Mouse (Mus musculus) forebrain, embryonic 15.5 days (tissue): ENCODE measurements at regions not wholly inside any gene's neighbourhood (a gene's known extent, or its start where the extent isn't known, plus 50 kb on each side); places are given as distances from the start of the nearest gene placed in this dataset.

ENCODE experiments used
- ATAC-seq: fragments of 200-750 bp; cut with Nextera tagmentation; replicated peaks from 2 replicates; pipeline ENCODE4 v1.8.0; 2017; ENCODE audit warnings: mild to moderate bottlenecking, moderate TSS enrichment, moderate library complexity
- H3K27ac ChIP-seq: fragments of 300-500 bp; sonication (generic); replicated peaks from 2 replicates; pipeline ENCODE4 v1.5.1; 2015; ENCODE audit warnings: mild to moderate bottlenecking, inconsistent platforms
- H3K27me3 ChIP-seq: fragments of 300-500 bp; sonication (generic); 2 replicates; pipeline ENCODE4 v1.6.1; 2015; ENCODE audit warnings: inconsistent platforms
- H3K36me3 ChIP-seq: fragments of 300-500 bp; sonication (generic); 2 replicates; pipeline ENCODE4 v1.6.1; 2015; ENCODE audit warnings: mild to moderate bottlenecking, inconsistent platforms
- H3K4me1 ChIP-seq: fragments of 300-500 bp; sonication (generic); 2 replicates; pipeline ENCODE4 v1.6.1; 2015; ENCODE audit warnings: inconsistent platforms
- H3K4me2 ChIP-seq: fragments of 300-500 bp; sonication (generic); replicated peaks from 2 replicates; pipeline ENCODE4 v1.6.1; 2015; ENCODE audit warnings: mild to moderate bottlenecking, inconsistent platforms
- H3K4me3 ChIP-seq: fragments of 300-500 bp; sonication (generic); 2 replicates; pipeline ENCODE4 v1.5.1; 2015; ENCODE audit warnings: mild to moderate bottlenecking, inconsistent platforms
- H3K9ac ChIP-seq: fragments of 300-500 bp; sonication (generic); replicated peaks from 2 replicates; pipeline ENCODE4 v1.6.1; 2015; ENCODE audit warnings: mild to moderate bottlenecking, inconsistent platforms
- H3K9me3 ChIP-seq: fragments of 300-500 bp; sonication (generic); 2 replicates; pipeline ENCODE4 v1.6.1; 2016; ENCODE audit warnings: inconsistent platforms
- WGBS: fragments of 180-500 bp; shearing (Covaris S2); methylation state at CpG from one replicate; pipeline ENCODE4 v1.1.7; 2015; ENCODE audit warnings: mixed read lengths; 5-methylcytosine and 5-hydroxymethylcytosine counted together

DNA sequence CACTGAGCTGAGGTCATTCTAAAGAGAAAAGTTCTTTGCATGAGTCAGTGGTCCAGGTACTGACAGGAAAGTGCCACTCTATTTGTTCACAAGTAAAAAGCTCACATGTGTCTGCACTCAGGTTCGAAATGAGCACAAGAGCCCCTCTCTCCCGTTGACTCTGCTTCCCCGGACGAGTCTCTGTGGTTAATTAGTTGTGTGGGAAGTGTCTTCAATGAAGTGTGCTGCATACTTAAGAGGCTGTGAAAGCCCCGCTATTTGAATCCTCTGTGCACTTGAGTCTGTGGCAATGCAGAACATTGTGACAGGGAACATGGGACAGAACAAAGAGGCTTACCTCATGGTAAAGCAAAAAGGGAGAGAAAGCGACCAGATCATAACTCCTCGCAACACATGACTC is 297.0 kb downstream of the Ostf1 start:
- no peak overlapping the region for H3K4me3 ChIP-seq
- no peaks in the 10 kb centered on the region for H3K36me3 ChIP-seq
- H3K4me1 ChIP-seq: peaks cover 7% of the 10 kb centered on the region
- 15% methylated on average over 7 of the region's 7 CpGs for WGBS
- peak; percentile 38; the same call in 1 of the 2 replicates for ATAC-seq
- H3K27ac ChIP-seq: no peak overlapping the region
- no peaks in the 10 kb centered on the region for H3K9me3 ChIP-seq
- no peak overlapping the region for H3K4me2 ChIP-seq
- no peaks in the 10 kb centered on the region for H3K27me3 ChIP-seq
- no peak overlapping the region for H3K9ac ChIP-seq

DNA sequence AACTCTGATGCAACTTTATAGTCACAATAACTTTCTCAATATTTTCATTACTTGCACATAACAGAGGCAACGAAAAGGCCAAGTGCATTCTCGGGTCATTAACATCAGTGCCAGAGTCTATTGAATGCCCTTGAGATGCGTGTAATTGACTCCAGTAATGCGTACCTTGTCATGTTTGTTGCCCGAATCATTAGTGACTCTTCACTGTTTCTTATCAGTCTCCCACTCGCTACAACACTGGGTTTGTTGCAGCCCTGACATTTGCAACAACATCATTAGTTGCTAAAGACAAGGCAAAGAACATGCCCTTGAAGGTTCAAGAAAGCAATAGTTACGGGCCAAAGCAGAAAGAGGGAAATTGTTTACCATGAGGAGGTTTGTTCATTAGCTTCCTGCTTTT is 299.8 kb downstream of the Ostf1 start:
- no peak overlapping the region for H3K27ac ChIP-seq
- H3K9ac ChIP-seq: no peak overlapping the region
- no peaks in the 10 kb centered on the region for H3K36me3 ChIP-seq
- H3K27me3 ChIP-seq: no peaks in the 10 kb centered on the region
- H3K4me1 ChIP-seq: peaks cover 7% of the 10 kb centered on the region
- no peaks in the 10 kb centered on the region for H3K9me3 ChIP-seq
- H3K4me2 ChIP-seq: no peak overlapping the region
- WGBS: 76% methylated on average over 7 of the region's 7 CpGs
- ATAC-seq: no peak
- no peak overlapping the region for H3K4me3 ChIP-seq

DNA sequence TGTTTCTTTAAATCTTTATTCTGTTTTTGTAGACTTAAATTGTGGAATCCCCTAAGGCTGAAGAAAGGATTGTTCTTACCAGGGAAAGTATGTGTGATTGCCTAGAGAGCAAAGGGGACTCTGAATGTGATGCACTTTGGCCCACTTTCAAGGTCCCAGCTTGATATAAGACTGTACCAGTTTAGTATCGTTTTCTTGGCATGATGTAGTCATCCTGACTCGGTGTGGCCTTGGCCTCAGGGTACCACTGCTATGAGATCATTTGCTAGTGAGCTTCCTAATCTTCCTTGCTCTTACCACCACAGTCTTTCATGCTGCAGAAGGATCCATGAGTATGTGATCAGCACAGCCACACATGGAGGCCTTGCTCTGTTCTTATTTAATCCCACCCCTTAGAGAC is 302.2 kb downstream of the Ostf1 start:
- Histone ChIP-seq H3K9ac (no peak overlapping the region), H3K4me2 (no peak overlapping the region), H3K9me3 (no peaks in the 10 kb centered on the region), H3K4me3 (no peak overlapping the region), H3K36me3 (no peaks in the 10 kb centered on the region), H3K27ac (no peak overlapping the region), H3K4me1 (peaks cover 4% of the 10 kb centered on the region), H3K27me3 (no peaks in the 10 kb centered on the region)
- no peak for ATAC-seq
- WGBS: 89% methylated on average over 2 of the region's 2 CpGs

- WGBS: 33% methylated on average over 1 of the region's 1 CpGs
- ATAC-seq: no peak
Measured at GRCm38 (mm10) chr19:18318391-18318944, 313.2 kb downstream of the Ostf1 start.

GRCm38 (mm10) chr19:18273415-18273814 is 358.2 kb downstream of the Ostf1 start:
- H3K9ac ChIP-seq: no peak overlapping the region
- no peaks in the 10 kb centered on the region for H3K36me3 ChIP-seq
- no peak overlapping the region for H3K4me2 ChIP-seq
- 93% methylated on average over 1 of the region's 1 CpGs for WGBS
- H3K27ac ChIP-seq: no peak overlapping the region
- no peak overlapping the region for H3K4me3 ChIP-seq
- no peaks in the 10 kb centered on the region for H3K27me3 ChIP-seq
- no peak for ATAC-seq
- no peaks in the 10 kb centered on the region for H3K4me1 ChIP-seq
- no peaks in the 10 kb centered on the region for H3K9me3 ChIP-seq

More at GRCm38 (mm10) chr19:18318391-18318944, 313.2 kb downstream of the Ostf1 start:
- no peaks in the 10 kb centered on the region for H3K36me3 ChIP-seq
- H3K4me1 ChIP-seq: no peaks in the 10 kb centered on the region
- no peak overlapping the region for H3K9ac ChIP-seq
- H3K4me3 ChIP-seq: no peak overlapping the region
- no peaks in the 10 kb centered on the region for H3K9me3 ChIP-seq
- H3K27me3 ChIP-seq: no peaks in the 10 kb centered on the region
- no peak overlapping the region for H3K4me2 ChIP-seq
- H3K27ac ChIP-seq: no peak overlapping the region

DNA sequence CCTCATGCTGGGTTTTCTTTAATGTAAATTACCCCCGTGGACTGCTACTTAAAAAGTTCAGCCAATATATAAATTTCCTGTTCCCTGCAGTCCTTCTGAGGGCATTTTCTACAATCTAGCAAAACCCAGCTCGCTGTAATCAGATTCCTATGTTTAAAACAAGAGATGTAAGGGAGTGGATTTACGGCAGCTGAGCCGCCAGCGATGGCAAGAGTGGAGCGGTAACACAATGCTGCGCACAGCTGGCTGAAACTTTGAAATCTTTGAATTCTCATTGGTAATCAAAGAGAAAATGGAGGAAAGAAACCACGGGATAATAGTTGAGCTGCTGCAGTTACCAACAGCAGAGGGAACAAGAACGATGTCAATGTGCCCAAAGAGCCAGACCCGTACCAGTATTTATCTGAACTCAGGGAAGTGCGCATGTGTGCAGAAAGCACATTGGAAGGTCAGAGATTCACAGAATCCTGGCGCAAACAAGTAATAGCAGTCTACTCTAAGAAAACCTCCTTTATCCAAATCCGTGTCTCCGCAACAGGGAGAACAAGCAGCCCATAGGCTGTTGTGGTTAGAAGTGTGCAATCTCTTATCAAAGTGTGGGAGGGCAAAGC is 376.4 kb downstream of the Ostf1 start:
- Histone ChIP-seq H3K4me1 (no peaks in the 10 kb centered on the region), H3K27ac (no peak overlapping the region), H3K9me3 (no peaks in the 10 kb centered on the region), H3K36me3 (no peaks in the 10 kb centered on the region), H3K27me3 (no peaks in the 10 kb centered on the region), H3K4me2 (peak overlapping the region; percentile 25), H3K9ac (no peak overlapping the region), H3K4me3 (peak overlapping the region; percentile 11; the same call in 1 of the 2 replicates)
- 0 out of 2 replicates have a peak, but pooled peaks have one; percentile 29 for ATAC-seq
- 52% methylated on average over 14 of the region's 14 CpGs for WGBS

DNA sequence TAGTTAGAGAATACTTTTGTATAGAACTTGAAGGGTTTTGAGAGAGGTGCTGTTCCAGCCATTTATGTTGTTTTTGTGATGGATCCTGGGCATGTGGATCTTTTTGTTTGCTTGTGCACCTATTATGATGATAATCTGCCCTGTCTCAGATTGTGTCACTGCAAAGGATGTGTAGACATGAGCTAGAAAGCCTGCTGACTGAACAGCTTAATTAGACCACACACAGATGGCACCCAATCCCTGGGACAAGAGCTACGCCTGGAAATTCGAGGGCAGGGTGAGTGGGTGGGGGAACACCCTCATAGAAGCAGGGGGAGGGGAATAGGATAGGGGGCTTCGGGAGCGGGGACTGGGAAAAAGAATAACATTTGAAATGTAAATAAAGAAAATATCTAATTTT is 378.3 kb downstream of the Ostf1 start:
- Histone ChIP-seq H3K4me2 (no peak overlapping the region), H3K27ac (no peak overlapping the region), H3K36me3 (no peaks in the 10 kb centered on the region), H3K4me1 (no peaks in the 10 kb centered on the region), H3K27me3 (no peaks in the 10 kb centered on the region), H3K4me3 (no peak overlapping the region), H3K9me3 (no peaks in the 10 kb centered on the region), H3K9ac (no peak overlapping the region)
- WGBS: 43% methylated on average over 4 of the region's 4 CpGs
- ATAC-seq: no peak
